Mouse (Mus musculus) stomach, embryonic 16.5 days (tissue): ENCODE results near the gene Gm45711. TPM values are rescaled to one million over a fixed set of nuclear protein-coding genes. Genes with fewer than 3 reads are reported as not detected.

Source experiments
- ATAC-seq: fragments of 200-750 bp; cut with Nextera tagmentation; 2 replicates; pipeline ENCODE4 v1.8.0; 2017; ENCODE audit warnings: moderate number of reproducible peaks, moderate TSS enrichment; ENCODE audit not compliant: insufficient read depth, low FRiP score
- H3K27ac ChIP-seq: fragments of 300-500 bp; sonication (generic); 2 replicates; pipeline ENCODE4 v1.5.1; 2014; ENCODE audit warnings: low read length
- H3K27me3 ChIP-seq: fragments of 300-500 bp; sonication (generic); 2 replicates; pipeline ENCODE4 v1.6.1; 2014; ENCODE audit warnings: low read length, control low read depth, mixed read lengths; ENCODE audit not compliant: control insufficient read depth, insufficient read depth
- H3K36me3 ChIP-seq: fragments of 300-500 bp; sonication (generic); 2 replicates; pipeline ENCODE4 v1.6.1; 2014; ENCODE audit warnings: low read length; ENCODE audit not compliant: control insufficient read depth, insufficient read depth
- H3K4me1 ChIP-seq: fragments of 300-500 bp; sonication (generic); 2 replicates; pipeline ENCODE4 v1.6.1; 2014; ENCODE audit warnings: low read length, control low read depth, mixed read lengths; ENCODE audit not compliant: control insufficient read depth, insufficient read depth
- H3K4me2 ChIP-seq: fragments of 300-500 bp; sonication (generic); 2 replicates; pipeline ENCODE4 v1.6.1; 2014; ENCODE audit warnings: low read depth, low read length, mixed read lengths
- H3K4me3 ChIP-seq: fragments of 300-500 bp; sonication (generic); replicated peaks from 2 replicates; pipeline ENCODE4 v1.5.1; 2014; ENCODE audit warnings: mild to moderate bottlenecking, low read length
- H3K9ac ChIP-seq: fragments of 300-500 bp; sonication (generic); 2 replicates; pipeline ENCODE4 v1.6.1; 2014; ENCODE audit warnings: low read length
- H3K9me3 ChIP-seq: fragments of 300-500 bp; sonication (generic); replicated peaks from 2 replicates; pipeline ENCODE4 v1.6.1; 2016; ENCODE audit warnings: low read length, control low read depth; ENCODE audit not compliant: control insufficient read depth
- WGBS: fragments of 180-500 bp; shearing (Covaris S2); extraction: QIAGEN DNeasy Blood & Tissue Kit; methylation state at CpG from one replicate; pipeline ENCODE4 v1.1.7; 2014; 5-methylcytosine and 5-hydroxymethylcytosine counted together
- polyA plus RNA-seq: library from polyadenylated mRNA; unstranded; fragments of >200 nt; fragmentation: Nextera tagmentation; extraction: Ambion mirVana; gene quantifications from 2 replicates; pipeline ENCODE4 v1.2.1, GENCODE M21; 2015

Gene Gm45711
- polyA plus RNA-seq, 1 experiment from 2014 or later: not detected

- Histone ChIP-seq H3K27ac (no peak overlapping the region), H3K36me3 (no peaks in the 10 kb centered on the region; the same call in 1 of the 2 replicates), H3K9me3 (no peaks in the 10 kb centered on the region), H3K4me2 (no peak overlapping the region), H3K4me1 (peaks cover 9% of the 10 kb centered on the region; the same call in 1 of the 2 replicates), H3K4me3 (no peak overlapping the region), H3K9ac (no peak overlapping the region), H3K27me3 (no peaks in the 10 kb centered on the region)
- ATAC-seq: no peak
- 68% methylated on average over 5 of the region's 5 CpGs for WGBS
Measured at GRCm38 (mm10) chr8:104342426-104342825, 32.5 kb upstream of the Gm45711 start.

- H3K27ac ChIP-seq: peak overlapping the region; percentile 56
- ATAC-seq: no peak
- H3K4me2 ChIP-seq: peak overlapping the region; percentile 76
- H3K4me3 ChIP-seq: peak overlapping the region; percentile 72
- H3K9me3 ChIP-seq: no peaks in the 10 kb centered on the region
- no peaks in the 10 kb centered on the region; the same call in 1 of the 2 replicates for H3K36me3 ChIP-seq
- WGBS: 46% methylated on average over 6 of the region's 6 CpGs
- H3K4me1 ChIP-seq: peaks cover 9% of the 10 kb centered on the region; the same call in 1 of the 2 replicates
- H3K9ac ChIP-seq: peak overlapping the region; percentile 91
- no peaks in the 10 kb centered on the region for H3K27me3 ChIP-seq
Measured at GRCm38 (mm10) chr8:104341678-104342077, 31.8 kb upstream of the Gm45711 start.

- ATAC-seq: peak; percentile 65
- Histone ChIP-seq H3K9ac (peak overlapping the region; percentile 91), H3K4me1 (peaks cover 9% of the 10 kb centered on the region; the same call in 1 of the 2 replicates), H3K4me2 (peak overlapping the region; percentile 76), H3K9me3 (no peaks in the 10 kb centered on the region), H3K4me3 (peak overlapping the region; percentile 72), H3K27me3 (no peaks in the 10 kb centered on the region), H3K27ac (peak overlapping the region; percentile 87), H3K36me3 (no peaks in the 10 kb centered on the region; the same call in 1 of the 2 replicates)
- WGBS: 0% methylated on average over 24 of the region's 24 CpGs
Measured at GRCm38 (mm10) chr8:104341106-104341561, 31.3 kb upstream of the Gm45711 start.

GRCm38 (mm10) chr8:104340233-104341105, 30.6 kb upstream of the Gm45711 start:
- peak overlapping the region; percentile 72 for H3K4me3 ChIP-seq
- H3K36me3 ChIP-seq: no peaks in the 10 kb centered on the region
- peak overlapping the region; percentile 76 for H3K4me2 ChIP-seq
- H3K9ac ChIP-seq: peak overlapping the region; percentile 91
- H3K9me3 ChIP-seq: no peaks in the 10 kb centered on the region
- peak overlapping the region; percentile 87 for H3K27ac ChIP-seq
- ATAC-seq: peak; percentile 83
- H3K27me3 ChIP-seq: no peaks in the 10 kb centered on the region
- WGBS: under 1% methylated on average over 51 of the region's 54 CpGs
- peaks cover 9% of the 10 kb centered on the region; the same call in 1 of the 2 replicates for H3K4me1 ChIP-seq

GRCm38 (mm10) chr8:104339983-104340232, 30.0 kb upstream of the Gm45711 start:
- Histone ChIP-seq H3K27me3 (no peaks in the 10 kb centered on the region), H3K4me2 (peak overlapping the region; percentile 76), H3K9ac (peak overlapping the region; percentile 91), H3K4me3 (peak overlapping the region; percentile 72), H3K9me3 (no peaks in the 10 kb centered on the region), H3K27ac (peak overlapping the region; percentile 87), H3K4me1 (peaks cover 9% of the 10 kb centered on the region; the same call in 1 of the 2 replicates), H3K36me3 (no peaks in the 10 kb centered on the region)
- ATAC-seq: no peak
- WGBS: 1% methylated on average over 6 of the region's 6 CpGs

GRCm38 (mm10) chr8:104339229-104339982, 29.5 kb upstream of the Gm45711 start, which contains the start of gene Cmtm3:
Gene Cmtm3 (plus strand): TSS chr8:104339410.
- ATAC-seq: no peak
- Histone ChIP-seq H3K4me2 (peak within 1 kb of the TSS; percentile 76), H3K36me3 (no peaks in the 10 kb centered on the region), H3K9ac (peak within 1 kb of the TSS; percentile 91), H3K27ac (peak within 1 kb of the TSS; percentile 87), H3K27me3 (no peaks in the 10 kb centered on the region), H3K4me3 (peak within 1 kb of the TSS; percentile 72), H3K9me3 (no peaks in the 10 kb centered on the region), H3K4me1 (peaks cover 9% of the 10 kb centered on the region; the same call in 1 of the 2 replicates)
- WGBS: 14% methylated on average over 17 of the region's 18 CpGs

- Histone ChIP-seq H3K36me3 (no peaks in the 10 kb centered on the region), H3K27me3 (no peaks in the 10 kb centered on the region), H3K27ac (no peak overlapping the region), H3K4me1 (0 out of 2 replicates have a peak, but pooled peaks cover 3% of the 10 kb centered on the region), H3K4me2 (no peak overlapping the region), H3K9ac (no peak overlapping the region), H3K4me3 (no peak overlapping the region), H3K9me3 (no peaks in the 10 kb centered on the region)
- 53% methylated on average over 3 of the region's 3 CpGs for WGBS
- ATAC-seq: no peak
Measured at GRCm38 (mm10) chr8:104337890-104338289, 28.0 kb upstream of the Gm45711 start.

GRCm38 (mm10) chr8:104336806-104337205, 26.9 kb upstream of the Gm45711 start:
- no peak overlapping the region for H3K27ac ChIP-seq
- 0 out of 2 replicates have a peak, but pooled peaks cover 3% of the 10 kb centered on the region for H3K4me1 ChIP-seq
- WGBS: 85% methylated on average over 1 of the region's 1 CpGs
- no peak overlapping the region for H3K4me3 ChIP-seq
- H3K4me2 ChIP-seq: no peak overlapping the region
- no peaks in the 10 kb centered on the region for H3K36me3 ChIP-seq
- no peak overlapping the region for H3K9ac ChIP-seq
- H3K27me3 ChIP-seq: no peaks in the 10 kb centered on the region
- no peaks in the 10 kb centered on the region for H3K9me3 ChIP-seq
- ATAC-seq: no peak

GRCm38 (mm10) chr8:104334196-104334595, 24.3 kb upstream of the Gm45711 start:
- Histone ChIP-seq H3K27ac (no peak overlapping the region), H3K27me3 (no peaks in the 10 kb centered on the region), H3K9me3 (no peaks in the 10 kb centered on the region), H3K36me3 (no peaks in the 10 kb centered on the region), H3K4me2 (no peak overlapping the region), H3K4me3 (no peak overlapping the region), H3K4me1 (no peaks in the 10 kb centered on the region), H3K9ac (no peak overlapping the region)
- 54% methylated on average over 1 of the region's 1 CpGs for WGBS
- no peak for ATAC-seq
